Comparison of ENCODE assay signal across 8 mouse cellular contexts in the genomic region with DNA sequence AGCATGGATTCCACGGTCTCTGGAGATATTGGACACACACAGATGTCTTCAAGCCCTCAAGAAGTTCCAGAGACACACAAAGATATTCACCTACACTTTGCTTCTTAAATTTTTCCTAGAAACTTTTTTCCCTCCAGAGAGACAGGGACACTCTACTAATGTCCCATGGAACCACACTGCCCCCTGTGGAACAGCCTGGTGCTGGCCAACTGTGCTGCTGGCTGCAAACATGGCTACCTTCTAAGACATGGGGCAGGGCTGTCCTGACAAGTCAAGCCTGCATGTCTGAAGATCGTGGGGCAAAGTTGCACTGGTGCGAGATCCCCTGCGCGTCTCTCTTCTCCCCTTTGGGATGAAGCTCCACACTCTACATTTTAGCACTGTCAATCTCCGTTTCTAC.
DNase-seq lines count a peak whose midpoint lies in the region; ATAC-seq and TF ChIP-seq lines count a peak whose summit lies in the region.

No protein-coding gene starts in this region.

- H3K27ac ChIP-seq in forebrain, embryonic 11.5 days (ENCODE audit: low read depth, low read length) = no peak overlapping the region
- H3K27ac ChIP-seq in forebrain, embryonic 15.5 days (replicated peaks) = no peak overlapping the region
- H3K27ac ChIP-seq in intestine, embryonic 15.5 days = no peak overlapping the region
- H3K27ac ChIP-seq in left cerebral cortex, adult 2 months = no peak overlapping the region
- no peak overlapping the region for H3K27ac ChIP-seq in midbrain, postnatal 0 days (ENCODE audit: low read depth, low read length)

- DNase-seq in forebrain, embryonic 11.5 days (ENCODE audit: low spot score) = peak; percentile 74
- DNase-seq in cerebellum, adult 18-20 months = peak; percentile 44 to 58
- peak; percentile 73 to 78 for DNase-seq in frontal cortex, postnatal 36 days (ENCODE audit: low spot score in 2 of 2)
- peak; percentile 70 to 79 for DNase-seq in left cerebral cortex, adult 2 months (ENCODE audit: extremely low spot score in 1 of 2, low spot score in 2 of 2)
- DNase-seq in midbrain, postnatal 0 days (ENCODE audit: low spot score) = peak; percentile 65
- peak; percentile 5 for DNase-seq in thymus, postnatal 25 days

- H3K9me3 ChIP-seq in forebrain, embryonic 11.5 days (ENCODE audit: control insufficient read depth, low read length) = no peaks in the 10 kb centered on the region
- H3K9me3 ChIP-seq in forebrain, embryonic 15.5 days = no peaks in the 10 kb centered on the region
- H3K9me3 ChIP-seq in intestine, embryonic 15.5 days = no peaks in the 10 kb centered on the region
- H3K9me3 ChIP-seq in midbrain, postnatal 0 days (ENCODE audit: low read length) = no peaks in the 10 kb centered on the region

- intact Hi-C loops in left cerebral cortex, adult 2 months (cut with DNase I) = loop anchor here (1.0 kb wide), 2 partner anchors 168 to 212 kb away; no protein-coding TSS in a partner anchor

- TF ChIP-seq CTCF in left cerebral cortex, adult 2 months (IDR thresholded peaks at IDR 0.05) = peak; percentile 85
- peak; percentile 79 for TF ChIP-seq CTCF in midbrain, postnatal 0 days (IDR thresholded peaks at IDR 0.05)

- no peak for ATAC-seq in forebrain, embryonic 11.5 days (replicated peaks; ENCODE audit: low FRiP score)
- ATAC-seq in forebrain, embryonic 15.5 days (replicated peaks) = no peak
- peak; percentile 90 for ATAC-seq in intestine, embryonic 15.5 days
- ATAC-seq in midbrain, postnatal 0 days (ENCODE audit: low FRiP score) = no peak

- H3K4me2 ChIP-seq in forebrain, embryonic 11.5 days (ENCODE audit: low read depth, low read length, severe bottlenecking) = no peak overlapping the region
- H3K4me2 ChIP-seq in forebrain, embryonic 15.5 days (replicated peaks) = no peak overlapping the region
- H3K4me2 ChIP-seq in intestine, embryonic 15.5 days (replicated peaks) = 0 out of 2 replicates have a peak overlapping the region, but pooled peaks have one; percentile 3
- no peak overlapping the region for H3K4me2 ChIP-seq in midbrain, postnatal 0 days (ENCODE audit: low read depth, low read length, poor library complexity, severe bottlenecking)

- H3K36me3 ChIP-seq in forebrain, embryonic 11.5 days (ENCODE audit: control insufficient read depth, insufficient read depth, low read length) = no peaks in the 10 kb centered on the region
- H3K36me3 ChIP-seq in forebrain, embryonic 15.5 days = no peaks in the 10 kb centered on the region
- no peaks in the 10 kb centered on the region for H3K36me3 ChIP-seq in intestine, embryonic 15.5 days
- no peaks in the 10 kb centered on the region for H3K36me3 ChIP-seq in midbrain, postnatal 0 days (ENCODE audit: insufficient read depth, low read length)

- WGBS in forebrain, embryonic 11.5 days = 70% methylated on average over 6 of the region's 6 CpGs
- 81% methylated on average over 6 of the region's 6 CpGs for WGBS in forebrain, embryonic 15.5 days
- WGBS in intestine, embryonic 15.5 days = 59% methylated on average over 6 of the region's 6 CpGs
- 72% methylated on average over 6 of the region's 6 CpGs for WGBS in midbrain, postnatal 0 days

- H3K4me3 ChIP-seq in forebrain, embryonic 11.5 days (ENCODE audit: low read depth, low read length) = no peak overlapping the region
- no peak overlapping the region for H3K4me3 ChIP-seq in forebrain, embryonic 15.5 days
- H3K4me3 ChIP-seq in intestine, embryonic 15.5 days (replicated peaks) = no peak overlapping the region
- no peak overlapping the region for H3K4me3 ChIP-seq in left cerebral cortex, adult 2 months
- no peak overlapping the region for H3K4me3 ChIP-seq in midbrain, postnatal 0 days (ENCODE audit: low read depth, low read length)

- H3K27me3 ChIP-seq in forebrain, embryonic 11.5 days (ENCODE audit: control insufficient read depth, insufficient read depth, low read length) = no peaks in the 10 kb centered on the region
- no peaks in the 10 kb centered on the region for H3K27me3 ChIP-seq in forebrain, embryonic 15.5 days
- no peaks in the 10 kb centered on the region for H3K27me3 ChIP-seq in intestine, embryonic 15.5 days (replicated peaks)
- no peaks in the 10 kb centered on the region for H3K27me3 ChIP-seq in midbrain, postnatal 0 days (ENCODE audit: insufficient read depth, low read length)

- H3K4me1 ChIP-seq in forebrain, embryonic 11.5 days (replicated peaks; ENCODE audit: control insufficient read depth, insufficient read depth, low read length) = peaks cover 2% of the 10 kb centered on the region; the same call in 1 of the 2 replicates
- H3K4me1 ChIP-seq in forebrain, embryonic 15.5 days = no peaks in the 10 kb centered on the region
- H3K4me1 ChIP-seq in intestine, embryonic 15.5 days (replicated peaks) = peaks cover 3% of the 10 kb centered on the region; the same call in 1 of the 2 replicates
- no peaks in the 10 kb centered on the region for H3K4me1 ChIP-seq in midbrain, postnatal 0 days (ENCODE audit: insufficient read depth, low read length)

- no peak overlapping the region for H3K9ac ChIP-seq in forebrain, embryonic 11.5 days (ENCODE audit: low read length)
- no peak overlapping the region for H3K9ac ChIP-seq in forebrain, embryonic 15.5 days (replicated peaks)
- H3K9ac ChIP-seq in intestine, embryonic 15.5 days = no peak overlapping the region
- no peak overlapping the region for H3K9ac ChIP-seq in midbrain, postnatal 0 days (replicated peaks; ENCODE audit: low read length, poor library complexity, severe bottlenecking)

Comparison
In these comparisons a context has a peak if more than half of its experiments do, and no peak if none do; other contexts are left out.
1. DNase-seq: peak in every context shown above with its lines; median percentile 76 in frontal cortex, postnatal 36 days; 74 in left cerebral cortex, adult 2 months; 74 in forebrain, embryonic 11.5 days; 65 in midbrain, postnatal 0 days; 51 in cerebellum, adult 18-20 months; 5 in thymus, postnatal 25 days.